Mouse (Mus musculus) heart, embryonic 11.5 days (tissue): ENCODE measurements at regions not wholly inside any gene's neighbourhood (a gene's known extent, or its start where the extent isn't known, plus 50 kb on each side); places are given as distances from the start of the nearest gene placed in this dataset.
A peak's percentile ranks its signal among the peaks of the same experiment; 100 is the strongest.

Experiments
- ATAC-seq: fragments of 200-750 bp; cut with Nextera tagmentation; replicated peaks from 2 replicates; pipeline ENCODE4 v1.8.0; 2017; ENCODE audit warnings: moderate library complexity; ENCODE audit not compliant: insufficient number of reproducible peaks, low FRiP score, low TSS enrichment
- H3K27ac ChIP-seq: fragments of 300-500 bp; sonication (generic); 2 replicates; pipeline ENCODE4 v1.5.1; 2014; ENCODE audit warnings: mild to moderate bottlenecking, low read depth, low read length
- H3K27me3 ChIP-seq: fragments of 300-500 bp; sonication (generic); 2 replicates; pipeline ENCODE4 v1.6.1; 2014; ENCODE audit warnings: mild to moderate bottlenecking, low read length, mixed read lengths; ENCODE audit not compliant: control insufficient read depth, insufficient read depth
- H3K36me3 ChIP-seq: fragments of 300-500 bp; sonication (generic); 2 replicates; pipeline ENCODE4 v1.6.1; 2014; ENCODE audit warnings: mild to moderate bottlenecking, low read length, moderate library complexity, mixed read lengths; ENCODE audit not compliant: control insufficient read depth, insufficient read depth
- H3K4me1 ChIP-seq: fragments of 300-500 bp; sonication (generic); 2 replicates; pipeline ENCODE4 v1.6.1; 2014; ENCODE audit warnings: low read length; ENCODE audit not compliant: control insufficient read depth, insufficient read depth
- H3K4me2 ChIP-seq: fragments of 300-500 bp; sonication (generic); 2 replicates; pipeline ENCODE4 v1.6.1; 2014; ENCODE audit warnings: mild to moderate bottlenecking, moderate library complexity
- H3K4me3 ChIP-seq: fragments of 300-500 bp; sonication (generic); 2 replicates; pipeline ENCODE4 v1.5.1; 2014; ENCODE audit warnings: low read depth, low read length
- H3K9ac ChIP-seq: fragments of 300-500 bp; sonication (generic); 2 replicates; pipeline ENCODE4 v1.6.1; 2014; ENCODE audit warnings: mild to moderate bottlenecking, low read depth, low read length, moderate library complexity
- H3K9me3 ChIP-seq: fragments of 300-500 bp; sonication (generic); replicated peaks from 2 replicates; pipeline ENCODE4 v1.6.1; 2016; ENCODE audit warnings: low read length; ENCODE audit not compliant: control insufficient read depth
- WGBS: fragments of 180-500 bp; shearing (Covaris S2); extraction: QIAGEN DNeasy Blood & Tissue Kit; methylation state at CpG from one replicate; pipeline ENCODE4 v1.1.7; 2014; ENCODE audit not compliant: insufficient replicate concordance; 5-methylcytosine and 5-hydroxymethylcytosine counted together

DNA sequence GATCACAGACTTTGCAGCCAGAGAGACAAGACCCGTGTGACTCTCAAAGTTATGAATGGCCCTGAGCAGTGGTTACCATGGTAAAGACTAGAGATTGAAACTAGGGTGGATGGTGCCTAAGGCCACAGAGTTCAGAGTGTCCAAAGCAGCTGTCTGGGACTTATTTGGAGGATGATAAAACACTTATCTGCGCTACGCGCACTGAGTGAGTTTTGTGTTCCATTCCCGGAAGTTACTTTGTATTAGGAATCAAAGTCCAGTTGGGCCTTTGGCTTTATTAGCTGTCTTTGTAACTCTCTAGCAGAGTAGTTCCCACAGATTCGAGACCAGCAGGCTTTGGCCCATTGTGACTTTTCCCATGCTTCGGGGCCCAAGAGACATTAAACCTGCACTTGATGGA is 335.9 kb downstream of the Ets1 start:
- no peak overlapping the region for H3K4me2 ChIP-seq
- ATAC-seq = no peak
- H3K36me3 ChIP-seq = no peaks in the 10 kb centered on the region
- no peak overlapping the region for H3K4me3 ChIP-seq
- no peaks in the 10 kb centered on the region for H3K27me3 ChIP-seq
- no peaks in the 10 kb centered on the region for H3K9me3 ChIP-seq
- no peaks in the 10 kb centered on the region for H3K4me1 ChIP-seq
- 86% methylated on average over 7 of the region's 7 CpGs for WGBS
- no peak overlapping the region for H3K27ac ChIP-seq
- no peak overlapping the region for H3K9ac ChIP-seq

DNA sequence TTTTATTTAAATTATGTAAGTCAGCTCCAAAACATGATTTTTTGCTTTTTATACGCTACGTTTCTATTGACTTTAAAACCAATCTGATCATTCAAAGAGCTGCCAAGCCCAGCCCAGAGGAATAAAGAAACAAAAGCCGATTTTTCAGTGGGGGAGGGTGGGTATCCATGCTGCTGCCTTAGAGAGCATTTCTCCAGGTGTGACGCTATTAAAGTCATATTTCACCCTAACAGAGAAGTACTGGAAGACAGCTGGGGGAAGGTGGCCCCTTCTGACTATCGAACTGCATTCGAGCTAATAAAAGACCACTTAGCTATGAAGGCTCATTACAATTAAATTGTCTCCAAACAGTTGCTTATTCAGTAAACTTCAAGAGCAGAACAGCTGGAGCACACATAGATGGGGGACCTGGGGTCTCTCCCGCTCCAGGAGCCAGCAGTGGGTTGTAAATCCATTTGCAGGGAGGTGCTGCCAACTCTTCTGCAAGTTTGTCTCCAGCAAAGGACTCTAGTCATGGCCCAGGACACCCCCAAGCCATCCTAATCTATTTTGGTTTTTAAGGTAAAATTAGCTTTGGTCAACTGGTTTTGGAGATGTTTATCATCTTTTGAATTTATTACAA is 336.5 kb downstream of the Ets1 start:
- H3K9ac ChIP-seq = no peak overlapping the region
- ATAC-seq = no peak
- H3K4me3 ChIP-seq = no peak overlapping the region
- H3K9me3 ChIP-seq = no peaks in the 10 kb centered on the region
- H3K27ac ChIP-seq = no peak overlapping the region
- 79% methylated on average over 7 of the region's 7 CpGs for WGBS
- no peaks in the 10 kb centered on the region for H3K27me3 ChIP-seq
- no peak overlapping the region for H3K4me2 ChIP-seq
- no peaks in the 10 kb centered on the region for H3K36me3 ChIP-seq
- H3K4me1 ChIP-seq = no peaks in the 10 kb centered on the region

DNA sequence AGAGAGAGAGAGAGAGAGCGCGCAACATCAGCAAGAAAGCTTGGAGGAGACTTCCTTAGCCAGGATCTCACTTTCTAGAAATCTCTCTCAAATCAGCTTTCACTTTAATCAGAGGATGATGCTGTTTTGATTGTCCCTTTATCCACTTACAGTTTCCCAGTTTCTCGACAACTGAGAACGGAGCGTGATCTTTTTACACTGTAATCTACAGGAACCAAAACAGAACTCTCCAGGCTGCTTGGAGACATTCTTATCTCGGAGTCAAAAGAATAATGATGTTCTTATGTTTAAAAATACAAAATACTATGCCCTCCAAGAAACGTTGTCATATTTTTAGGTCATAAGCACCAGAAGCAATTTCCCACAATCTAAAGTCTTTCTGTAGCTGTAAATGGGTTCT is 341.7 kb downstream of the Ets1 start:
- Histone ChIP-seq H3K9ac (no peak overlapping the region), H3K4me1 (no peaks in the 10 kb centered on the region), H3K4me3 (no peak overlapping the region), H3K36me3 (no peaks in the 10 kb centered on the region), H3K27me3 (no peaks in the 10 kb centered on the region), H3K4me2 (no peak overlapping the region), H3K27ac (no peak overlapping the region), H3K9me3 (no peaks in the 10 kb centered on the region)
- WGBS = 54% methylated on average over 7 of the region's 7 CpGs
- ATAC-seq = no peak

DNA sequence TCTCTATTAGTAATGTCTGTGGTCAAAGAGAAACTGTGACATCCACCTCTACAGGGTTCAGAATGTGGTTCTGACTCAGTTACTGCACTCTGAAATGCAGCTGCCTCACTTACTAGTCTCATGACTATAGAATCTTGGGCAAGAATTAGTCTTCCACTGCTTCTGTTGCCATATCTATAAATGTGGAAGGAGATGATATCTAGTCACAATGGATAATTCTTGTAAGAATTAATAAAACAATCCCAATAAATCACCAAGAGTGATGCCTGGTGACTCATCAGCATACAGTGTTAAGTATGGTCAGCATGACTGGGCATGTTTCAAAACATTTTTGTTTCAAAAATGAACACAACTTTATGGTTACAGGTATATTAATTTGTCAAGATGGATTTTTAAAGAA is 344.8 kb downstream of the Ets1 start:
- Histone ChIP-seq H3K9me3 (no peaks in the 10 kb centered on the region), H3K4me2 (no peak overlapping the region), H3K4me3 (no peak overlapping the region), H3K9ac (no peak overlapping the region), H3K27ac (no peak overlapping the region), H3K4me1 (no peaks in the 10 kb centered on the region; the same call in 1 of the 2 replicates), H3K27me3 (no peaks in the 10 kb centered on the region), H3K36me3 (no peaks in the 10 kb centered on the region)
- no peak for ATAC-seq

DNA sequence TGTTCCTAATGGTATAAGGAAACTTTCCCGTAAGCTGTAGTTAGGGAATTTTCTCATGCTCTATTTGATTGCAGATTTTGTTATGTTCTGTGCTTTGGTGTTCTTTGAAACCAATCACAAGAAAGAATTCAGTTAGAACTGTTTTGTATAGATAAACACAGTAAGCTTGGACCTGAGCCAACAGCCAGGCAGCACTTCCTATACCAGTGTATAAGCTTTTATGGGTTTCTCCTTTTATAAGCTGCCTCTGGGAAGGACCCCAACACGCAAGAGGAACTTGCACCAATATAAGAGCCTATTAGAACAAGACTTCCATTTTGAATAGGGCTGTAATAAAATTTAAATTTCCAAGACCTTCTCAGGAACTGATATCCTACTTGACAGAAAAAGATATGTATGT is 347.2 kb downstream of the Ets1 start:
- 72% methylated on average over 2 of the region's 2 CpGs for WGBS
- no peaks in the 10 kb centered on the region for H3K9me3 ChIP-seq
- no peak for ATAC-seq

DNA sequence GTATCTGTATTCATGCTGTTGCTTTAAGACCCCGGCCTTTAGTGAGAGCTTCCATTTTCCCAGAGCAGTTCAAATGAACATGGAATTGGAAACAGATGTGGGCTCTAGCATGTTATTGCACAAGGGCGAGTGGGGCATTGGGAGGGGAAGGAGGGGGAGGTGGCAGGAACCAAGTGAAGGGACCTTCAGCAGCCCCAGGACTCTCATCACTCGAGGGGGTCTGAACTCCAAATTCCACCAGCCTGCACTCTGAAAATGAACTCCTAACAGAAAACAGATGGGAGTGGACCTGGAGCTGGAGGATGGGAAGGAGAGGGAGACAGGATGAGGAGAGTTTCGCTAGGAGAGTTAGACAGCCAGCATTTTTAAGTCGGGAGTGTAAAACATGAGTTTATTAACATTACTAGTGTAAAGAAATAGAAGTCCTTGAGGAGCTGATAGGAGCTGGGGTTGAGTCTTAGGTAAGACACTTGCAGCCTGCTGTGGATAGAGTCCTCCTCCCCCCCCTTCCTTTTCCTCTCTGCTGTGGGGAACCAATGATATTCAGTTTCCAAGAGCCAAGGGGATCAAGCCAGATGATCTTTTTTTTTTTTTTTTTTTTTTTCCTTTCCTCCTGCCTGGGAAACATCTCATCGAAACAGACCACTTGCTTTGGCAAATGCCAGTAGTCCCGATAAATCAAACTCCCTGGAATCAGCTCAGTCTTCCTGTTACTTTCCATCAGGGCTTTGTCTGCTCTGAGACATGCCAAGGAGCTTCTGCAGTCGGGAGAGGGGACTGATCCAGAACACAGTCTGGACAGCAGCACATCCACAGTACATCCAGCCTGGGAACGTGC is 351.0 kb downstream of the Ets1 start:
- H3K4me1 ChIP-seq = no peaks in the 10 kb centered on the region; the same call in 1 of the 2 replicates
- no peaks in the 10 kb centered on the region for H3K27me3 ChIP-seq
- ATAC-seq = no peak; the same call in 1 of the 2 replicates
- no peaks in the 10 kb centered on the region for H3K9me3 ChIP-seq
- no peaks in the 10 kb centered on the region for H3K36me3 ChIP-seq
- H3K9ac ChIP-seq = no peak overlapping the region
- WGBS = 37% methylated on average over 9 of the region's 9 CpGs
- 0 out of 2 replicates have a peak overlapping the region, but pooled peaks have one; percentile 1 for H3K27ac ChIP-seq
- H3K4me3 ChIP-seq = no peak overlapping the region
- H3K4me2 ChIP-seq = no peak overlapping the region

More for the DNA sequence above, 347.2 kb downstream of the Ets1 start:
- Histone ChIP-seq H3K4me3 (no peak overlapping the region), H3K27me3 (no peaks in the 10 kb centered on the region), H3K4me1 (no peaks in the 10 kb centered on the region; the same call in 1 of the 2 replicates), H3K4me2 (no peak overlapping the region), H3K36me3 (no peaks in the 10 kb centered on the region), H3K27ac (no peak overlapping the region), H3K9ac (no peak overlapping the region)

DNA sequence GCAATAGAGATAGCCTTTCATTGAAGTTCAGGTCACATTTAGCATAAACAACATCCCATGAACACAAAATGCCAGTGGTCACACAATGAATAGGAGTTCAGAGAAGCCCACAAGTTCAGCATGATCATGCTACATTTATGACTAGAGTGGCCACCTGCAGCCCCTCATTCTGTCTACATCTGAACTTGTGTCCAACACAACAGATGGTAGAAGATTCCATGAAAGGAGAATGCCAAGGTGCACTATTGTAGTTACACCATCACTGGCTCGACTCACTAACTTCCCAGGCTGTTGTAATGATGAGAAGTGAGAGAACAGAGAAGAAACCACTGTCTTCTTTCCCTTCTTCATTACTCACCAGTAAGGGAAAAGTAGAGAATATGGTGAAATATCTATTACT is 353.0 kb downstream of the Ets1 start:
- no peak overlapping the region for H3K4me2 ChIP-seq
- H3K27ac ChIP-seq = no peak overlapping the region
- no peak for ATAC-seq
- no peaks in the 10 kb centered on the region for H3K9me3 ChIP-seq
- H3K9ac ChIP-seq = no peak overlapping the region
- no peaks in the 10 kb centered on the region for H3K36me3 ChIP-seq
- H3K4me1 ChIP-seq = no peaks in the 10 kb centered on the region
- H3K27me3 ChIP-seq = no peaks in the 10 kb centered on the region
- WGBS = 74% methylated on average over 1 of the region's 1 CpGs
- H3K4me3 ChIP-seq = no peak overlapping the region

DNA sequence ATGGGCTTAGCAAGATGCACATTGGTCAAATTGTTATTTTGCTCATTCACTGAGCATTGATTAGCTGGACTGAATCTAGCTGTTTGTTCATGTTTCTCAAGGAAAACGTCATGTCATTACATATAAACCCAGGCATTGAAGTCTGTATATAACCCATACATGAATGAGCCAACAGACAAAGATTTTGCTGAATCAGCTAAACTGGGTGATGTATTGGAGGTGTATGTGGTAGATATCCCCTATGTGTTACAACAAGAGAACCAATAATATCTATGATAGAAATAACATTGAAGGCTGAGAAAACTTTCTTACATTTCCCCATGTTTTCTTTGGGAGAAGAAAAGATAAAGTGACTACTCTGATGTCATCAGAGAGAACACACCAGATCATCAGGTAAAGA is 362.3 kb downstream of the Ets1 start:
- 70% methylated on average over 1 of the region's 1 CpGs for WGBS
- no peak for ATAC-seq
- no peak overlapping the region for H3K27ac ChIP-seq
- H3K27me3 ChIP-seq = no peaks in the 10 kb centered on the region
- peaks cover 4% of the 10 kb centered on the region; the same call in 1 of the 2 replicates for H3K9me3 ChIP-seq
- no peak overlapping the region for H3K4me2 ChIP-seq
- no peak overlapping the region for H3K9ac ChIP-seq
- H3K36me3 ChIP-seq = no peaks in the 10 kb centered on the region
- 0 out of 2 replicates have a peak, but pooled peaks cover 2% of the 10 kb centered on the region for H3K4me1 ChIP-seq
- no peak overlapping the region for H3K4me3 ChIP-seq
